Mouse (Mus musculus): ENCODE data around the gene Tstd3.
"Not testable (repeated sequence)": the region's sequence is repeated elsewhere in the genome, so short reads cannot be mapped to it uniquely, and the experiment has no call there.

Tstd3 gene

GRCm38 (mm10) chr4:21755123-21755789 is 11.8 kb downstream of the Tstd3 start:
- no peak for DNase-seq (ENCODE audit: low read depth in 2 of 2, low spot score in 2 of 2)

- no peak for DNase-seq (ENCODE audit: low read depth in 2 of 2, low spot score in 2 of 2)
These were observed 21.3 kb downstream of the Tstd3 start for GRCm38 (mm10) chr4:21745723-21746122.

GRCm38 (mm10) chr4:21744142-21744541 is 22.9 kb downstream of the Tstd3 start:
- DNase-seq (ENCODE audit: low read depth in 2 of 2, low spot score in 2 of 2) = not testable (repeated sequence)

GRCm38 (mm10) chr4:21739169-21739568 is 27.8 kb downstream of the Tstd3 start:
- no peak for DNase-seq (ENCODE audit: low read depth in 2 of 2, low spot score in 2 of 2)

GRCm38 (mm10) chr4:21727615-21728165 is 39.3 kb downstream of the Tstd3 start, which contains the start of gene Ccnc:
TSS of gene Ccnc (plus strand) at chr4:21727701.
- peak; percentile 83 to 84 for DNase-seq (ENCODE audit: low read depth in 2 of 2, low spot score in 2 of 2)

GRCm38 (mm10) chr4:21726912-21727614 is 39.9 kb downstream of the Tstd3 start:
- peak; percentile 8 to 28 for DNase-seq (ENCODE audit: low read depth in 2 of 2, low spot score in 2 of 2)

GRCm38 (mm10) chr4:21722752-21723334 is 44.2 kb downstream of the Tstd3 start:
- no peak for DNase-seq (ENCODE audit: low read depth in 2 of 2, low spot score in 2 of 2)

- peak; percentile 8 to 28 for DNase-seq (ENCODE audit: low read depth in 2 of 2, low spot score in 2 of 2)
These were observed 54.9 kb downstream of the Tstd3 start for GRCm38 (mm10) chr4:21712147-21712546.
